Mouse (Mus musculus) heart, postnatal 0 days (tissue): ENCODE measurements at regions not wholly inside any gene's neighbourhood (a gene's known extent, or its start where the extent isn't known, plus 50 kb on each side); places are given as distances from the start of the nearest gene placed in this dataset.

Experiments
- CTCF ChIP-seq: IDR thresholded peaks from 2 replicates; pipeline ENCODE4 v1.5.1; 2016; ENCODE audit warnings: antibody characterized with exemption, control low read depth, low read depth
- EP300 ChIP-seq: IDR thresholded peaks from 2 replicates; pipeline ENCODE4 v1.6.1; 2016; ENCODE audit warnings: antibody characterized with exemption, low read depth

DNA sequence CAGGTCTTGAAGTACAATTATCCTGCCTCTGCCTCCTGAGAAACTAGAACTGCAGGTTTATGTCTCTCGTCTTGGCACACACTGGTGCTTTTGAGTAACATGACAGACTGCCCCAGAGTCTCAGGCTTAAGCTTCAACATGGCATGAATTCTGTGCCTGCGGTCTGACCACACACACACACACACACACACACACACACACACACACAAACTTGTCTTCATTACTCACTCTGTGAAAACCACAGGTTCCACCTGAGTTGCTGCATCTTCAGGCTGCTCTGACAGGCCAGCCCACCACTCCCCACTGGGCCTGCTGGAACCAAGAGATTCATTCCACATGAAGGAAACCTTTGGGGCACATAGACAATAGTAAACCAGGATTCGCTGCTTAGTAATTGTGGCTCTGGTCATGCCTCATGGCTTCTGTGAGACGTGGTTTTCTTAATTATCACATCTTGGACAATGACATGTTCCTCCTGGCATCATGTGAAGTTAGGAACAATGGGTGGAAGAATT, 137.5 kb downstream of the Cxcl12 start:
- TF ChIP-seq CTCF (no peak), EP300 (no peak)
